Mouse (Mus musculus) olfactory bulb, adult 2 months (tissue): ENCODE measurements around the gene Elmod2. TPM values are rescaled to one million over a fixed set of nuclear protein-coding genes. Genes with fewer than 3 reads are reported as not detected.
"Not testable (repeated sequence)": the region's sequence is repeated elsewhere in the genome, so short reads cannot be mapped to it uniquely, and the experiment has no call there.

ENCODE experiments used
- H3K27ac ChIP-seq: fragments of 200-500 bp; 2 replicates; pipeline ENCODE4 v1.5.1; 2012; ENCODE audit warnings: low read depth, low read length; ENCODE audit not compliant: insufficient read depth
- H3K4me1 ChIP-seq: fragments of 200-500 bp; 2 replicates; pipeline ENCODE4 v1.6.1; 2012; ENCODE audit warnings: low read length; ENCODE audit not compliant: control insufficient read depth, insufficient read depth
- H3K4me3 ChIP-seq: fragments of 200-500 bp; 2 replicates; pipeline ENCODE4 v1.5.1; 2012; ENCODE audit warnings: mild to moderate bottlenecking, low read depth, low read length, moderate library complexity; ENCODE audit not compliant: insufficient read depth
- CTCF ChIP-seq: fragments of 200-500 bp; IDR thresholded peaks from 2 replicates; pipeline ENCODE4 v1.5.1; 2012; ENCODE audit warnings: low read depth, mild to moderate bottlenecking, low read length, moderate library complexity; ENCODE audit not compliant: insufficient read depth
- POLR2A ChIP-seq: fragments of 200-500 bp; IDR thresholded peaks from 2 replicates; pipeline ENCODE4 v1.6.1; 2012; ENCODE audit warnings: mild to moderate bottlenecking, low read depth, low read length, moderate library complexity; ENCODE audit not compliant: insufficient read depth
- WGBS: fragments of 180-500 bp; shearing (Covaris S2); methylation state at CpG from one replicate; pipeline ENCODE4 v1.1.7; 2018; 5-methylcytosine and 5-hydroxymethylcytosine counted together
- polyA plus RNA-seq: library from polyadenylated mRNA; stranded (reverse); fragments of >200 nt; gene quantifications from 2 replicates; pipeline ENCODE4 v1.2.4, GENCODE M21; 2012; ENCODE audit warnings: low replicate concordance; ENCODE audit not compliant: missing spikeins, insufficient read depth, insufficient read length

The Elmod2 gene
- polyA plus RNA-seq, 1 experiment = not detected

- H3K4me1 ChIP-seq = no peaks in the 10 kb centered on the region
- WGBS = 14% methylated on average over 7 of the region's 7 CpGs
- no peak overlapping the region for H3K27ac ChIP-seq
- no peak for TF ChIP-seq POLR2A
- TF ChIP-seq CTCF = no peak
- 0 out of 2 replicates have a peak overlapping the region, but pooled peaks have one; percentile 90 for H3K4me3 ChIP-seq
Observed at GRCm38 (mm10) chr8:83332864-83333263, 578 bp upstream of the Elmod2 start.

- TF ChIP-seq CTCF (no peak), POLR2A (no peak)
- 5% methylated on average over 7 of the region's 7 CpGs for WGBS
- H3K4me1 ChIP-seq = no peaks in the 10 kb centered on the region
- peak overlapping the region; percentile 90 for H3K4me3 ChIP-seq
- no peak overlapping the region for H3K27ac ChIP-seq
Observed at GRCm38 (mm10) chr8:83331567-83331898, 753 bp downstream of the Elmod2 start.

GRCm38 (mm10) chr8:83327889-83328288, 4.4 kb downstream of the Elmod2 start:
- H3K4me1 ChIP-seq = no peaks in the 10 kb centered on the region
- H3K4me3 ChIP-seq = no peak overlapping the region
- TF ChIP-seq CTCF (no peak), POLR2A (no peak)
- H3K27ac ChIP-seq = no peak overlapping the region
- 90% methylated on average over 5 of the region's 5 CpGs for WGBS

GRCm38 (mm10) chr8:83323056-83323455, 9.2 kb downstream of the Elmod2 start:
- no peak for TF ChIP-seq CTCF
- TF ChIP-seq POLR2A = no peak
- WGBS = 93% methylated on average over 2 of the region's 2 CpGs
- Histone ChIP-seq H3K4me1 (no peaks in the 10 kb centered on the region), H3K27ac (no peak overlapping the region), H3K4me3 (no peak overlapping the region)

- 94% methylated on average over 6 of the region's 6 CpGs for WGBS
- no peak overlapping the region for H3K27ac ChIP-seq
- H3K4me3 ChIP-seq = no peak overlapping the region
- no peaks in the 10 kb centered on the region for H3K4me1 ChIP-seq
- no peak for TF ChIP-seq POLR2A
- no peak for TF ChIP-seq CTCF
Observed at GRCm38 (mm10) chr8:83322374-83322773, 9.9 kb downstream of the Elmod2 start.

GRCm38 (mm10) chr8:83320543-83320942, 11.7 kb downstream of the Elmod2 start:
- no peak overlapping the region for H3K4me3 ChIP-seq
- no peak for TF ChIP-seq CTCF
- no peak for TF ChIP-seq POLR2A
- no peaks in the 10 kb centered on the region for H3K4me1 ChIP-seq
- no peak overlapping the region for H3K27ac ChIP-seq
- 64% methylated on average over 3 of the region's 3 CpGs for WGBS

GRCm38 (mm10) chr8:83315691-83316090, 16.6 kb downstream of the Elmod2 start:
- TF ChIP-seq CTCF (no peak), POLR2A (no peak)
- Histone ChIP-seq H3K4me3 (no peak overlapping the region), H3K4me1 (no peaks in the 10 kb centered on the region), H3K27ac (no peak overlapping the region)
- 86% methylated on average over 2 of the region's 2 CpGs for WGBS

- not testable (repeated sequence) for H3K4me1 ChIP-seq
- WGBS = 90% methylated on average over 4 of the region's 4 CpGs
Observed at GRCm38 (mm10) chr8:83315084-83315483, 17.2 kb downstream of the Elmod2 start.

GRCm38 (mm10) chr8:83309836-83310235, 22.4 kb downstream of the Elmod2 start:
- Histone ChIP-seq H3K4me1 (no peaks in the 10 kb centered on the region), H3K27ac (no peak overlapping the region), H3K4me3 (no peak overlapping the region)
- TF ChIP-seq POLR2A = no peak
- TF ChIP-seq CTCF = no peak
- 76% methylated on average over 6 of the region's 6 CpGs for WGBS

More at GRCm38 (mm10) chr8:83315084-83315483, 17.2 kb downstream of the Elmod2 start:
- H3K27ac ChIP-seq, H3K4me3 ChIP-seq: not testable (repeated sequence)

- WGBS = 88% methylated on average over 1 of the region's 1 CpGs
- no peak for TF ChIP-seq CTCF
- no peak for TF ChIP-seq POLR2A
- Histone ChIP-seq H3K27ac (no peak overlapping the region), H3K4me1 (no peaks in the 10 kb centered on the region), H3K4me3 (no peak overlapping the region)
Observed at GRCm38 (mm10) chr8:83304946-83305345, 27.3 kb downstream of the Elmod2 start.
